Mouse (Mus musculus) retina, adult 2 months (tissue): ENCODE measurements around the gene B3gnt9.
"Not testable (repeated sequence)": the region's sequence is repeated elsewhere in the genome, so short reads cannot be mapped to it uniquely, and the experiment has no call there.

ENCODE experiments used
- DNase-seq: peaks from one replicate; pipeline ENCODE4 v3.0.0-alpha.2; 2012; ENCODE audit warnings: low read depth, low spot score

B3gnt9 gene

GRCm38 (mm10) chr8:105254966-105255350, at the start of gene B3gnt9:
TSS of gene B3gnt9 (minus strand) at chr8:105255153.
- no peak for DNase-seq

GRCm38 (mm10) chr8:105303874-105304273, 48.9 kb upstream of the B3gnt9 start:
- DNase-seq: no peak

GRCm38 (mm10) chr8:105303396-105303795, 48.4 kb upstream of the B3gnt9 start:
- DNase-seq: no peak

GRCm38 (mm10) chr8:105299962-105300361, 45.0 kb upstream of the B3gnt9 start:
- DNase-seq: no peak

GRCm38 (mm10) chr8:105298351-105299252, 43.6 kb upstream of the B3gnt9 start:
- no peak for DNase-seq

GRCm38 (mm10) chr8:105297511-105298192, 42.7 kb upstream of the B3gnt9 start, which contains the start of gene E2f4:
TSS of gene E2f4 (plus strand) at chr8:105297663.
- peak; percentile 74 for DNase-seq

GRCm38 (mm10) chr8:105295895-105296573, 41.1 kb upstream of the B3gnt9 start, which contains the start of gene Exoc3l:
TSS of gene Exoc3l (minus strand) at chr8:105296101.
- no peak for DNase-seq

- DNase-seq: no peak
Measured at GRCm38 (mm10) chr8:105295256-105295655, 40.3 kb upstream of the B3gnt9 start.

- DNase-seq: no peak
Measured at GRCm38 (mm10) chr8:105294776-105295175, 39.8 kb upstream of the B3gnt9 start.

- no peak for DNase-seq
Measured at GRCm38 (mm10) chr8:105293405-105293804, 38.5 kb upstream of the B3gnt9 start.

GRCm38 (mm10) chr8:105292471-105292870, 37.5 kb upstream of the B3gnt9 start:
- DNase-seq: no peak

- DNase-seq: not testable (repeated sequence)
Measured at GRCm38 (mm10) chr8:105291802-105292201, 36.8 kb upstream of the B3gnt9 start.

- not testable (repeated sequence) for DNase-seq
Measured at GRCm38 (mm10) chr8:105291364-105291763, 36.4 kb upstream of the B3gnt9 start.

GRCm38 (mm10) chr8:105290554-105291314, 35.8 kb upstream of the B3gnt9 start:
- DNase-seq: peak; percentile 54

GRCm38 (mm10) chr8:105289805-105290460, 35.0 kb upstream of the B3gnt9 start, which contains the start of gene 4931428F04Rik:
TSS of gene 4931428F04Rik (minus strand) at chr8:105289864.
- no peak for DNase-seq

- peak; percentile 90 for DNase-seq
Measured at GRCm38 (mm10) chr8:105288958-105289732, 34.2 kb upstream of the B3gnt9 start.

- no peak for DNase-seq
Measured at GRCm38 (mm10) chr8:105288231-105288630, 33.3 kb upstream of the B3gnt9 start.

GRCm38 (mm10) chr8:105286907-105287306, 32.0 kb upstream of the B3gnt9 start:
- DNase-seq: no peak

- DNase-seq: no peak
Measured at GRCm38 (mm10) chr8:105285514-105285913, 30.6 kb upstream of the B3gnt9 start.

GRCm38 (mm10) chr8:105283074-105283473, 28.1 kb upstream of the B3gnt9 start:
- no peak for DNase-seq
